Mouse (Mus musculus) cerebellum, postnatal 36 days (tissue): ENCODE data around the gene Urb1.

Experiments
- DNase-seq, 2 experiments: peaks; one replicate each; pipeline ENCODE4 v3.0.0; 2021 to 2022; ENCODE audit warnings: mixed read lengths in 2 of 2

Gene Urb1

GRCm38 (mm10) chr16:90765195-90765877 is 44.9 kb downstream of the Urb1 start:
- no peak for DNase-seq

- no peak for DNase-seq
These were observed 49.7 kb downstream of the Urb1 start for GRCm38 (mm10) chr16:90760515-90760914.

GRCm38 (mm10) chr16:90759335-90759734 is 50.9 kb downstream of the Urb1 start:
- DNase-seq: no peak

- DNase-seq: no peak
These were observed 56.7 kb downstream of the Urb1 start for GRCm38 (mm10) chr16:90753386-90753941.

GRCm38 (mm10) chr16:90748169-90748568 is 62.0 kb downstream of the Urb1 start:
- DNase-seq: no peak

- no peak for DNase-seq
These were observed 63.1 kb downstream of the Urb1 start for GRCm38 (mm10) chr16:90747143-90747542.

- no peak for DNase-seq
These were observed 71.9 kb downstream of the Urb1 start, which contains the start of gene Mrap for GRCm38 (mm10) chr16:90738092-90738956. Gene Mrap, plus strand, starts transcription at chr16:90738207.

- DNase-seq: no peak
These were observed 73.4 kb downstream of the Urb1 start for GRCm38 (mm10) chr16:90736672-90737270.

- DNase-seq: no peak
These were observed 74.6 kb downstream of the Urb1 start for GRCm38 (mm10) chr16:90735611-90736010.

GRCm38 (mm10) chr16:90727233-90728115 is 82.7 kb downstream of the Urb1 start, which contains the start of gene Mis18a:
Gene Mis18a, minus strand, starts transcription at chr16:90727404.
- DNase-seq: peak; percentile 93 to 96

GRCm38 (mm10) chr16:90726600-90727227 is 83.5 kb downstream of the Urb1 start:
- DNase-seq: no peak

- DNase-seq: no peak
These were observed 86.2 kb downstream of the Urb1 start for GRCm38 (mm10) chr16:90724051-90724450.

GRCm38 (mm10) chr16:90710313-90710712 is 99.9 kb downstream of the Urb1 start:
- DNase-seq: no peak

- DNase-seq: peak; percentile 79 to 80
These were observed 100.4 kb downstream of the Urb1 start for GRCm38 (mm10) chr16:90709711-90710289.

- DNase-seq: no peak
These were observed 103.9 kb downstream of the Urb1 start for GRCm38 (mm10) chr16:90706279-90706678.

GRCm38 (mm10) chr16:90704161-90704825 is 105.9 kb downstream of the Urb1 start:
- DNase-seq: no peak

GRCm38 (mm10) chr16:90703646-90704045 is 106.6 kb downstream of the Urb1 start:
- no peak for DNase-seq

- no peak for DNase-seq
These were observed 108.7 kb downstream of the Urb1 start for GRCm38 (mm10) chr16:90701541-90701940.
